In genomic region chr1:130299641-130300040, GRCm38 (mm10) we compare ENCODE assay signal across 9 mouse cellular contexts.
DNase-seq lines count a peak whose midpoint lies in the region; ATAC-seq lines count a peak whose summit lies in the region.
"Had no signal": no experiment of that assay in that cellular context is flagged by ENCODE, and none has a peak within 500 bp of the region (broad histone marks: within the 10 kb centered on the region; RNA-seq: fewer than 3 reads in every experiment).

No protein-coding gene starts in this region.

- 10% methylated on average over 4 of the region's 4 CpGs for WGBS in liver, embryonic 11.5 days
- WGBS in forebrain, embryonic 16.5 days, result 15% methylated on average over 4 of the region's 4 CpGs
- 10% methylated on average over 4 of the region's 4 CpGs for WGBS in liver, embryonic 12.5 days (ENCODE audit: insufficient replicate concordance)
- 19% methylated on average over 4 of the region's 4 CpGs for WGBS in stomach, embryonic 14.5 days

- no peaks in the 10 kb centered on the region for H3K9me3 ChIP-seq in liver, embryonic 11.5 days (ENCODE audit: control insufficient read depth, low read length)
- H3K9me3 ChIP-seq in forebrain, embryonic 16.5 days (ENCODE audit: control insufficient read depth, low read length), result no peaks in the 10 kb centered on the region
- no peaks in the 10 kb centered on the region for H3K9me3 ChIP-seq in liver, embryonic 12.5 days (replicated peaks)
- H3K9me3 ChIP-seq in stomach, embryonic 14.5 days (ENCODE audit: control insufficient read depth, low read depth, low read length), result no peaks in the 10 kb centered on the region

- H3K4me2 ChIP-seq in liver, embryonic 11.5 days, result peak overlapping the region; percentile 62
- peak overlapping the region; percentile 45 for H3K4me2 ChIP-seq in forebrain, embryonic 16.5 days (ENCODE audit: low read length)
- peak overlapping the region; percentile 65 for H3K4me2 ChIP-seq in liver, embryonic 12.5 days
- H3K4me2 ChIP-seq in stomach, embryonic 14.5 days (replicated peaks; ENCODE audit: low read depth, low read length), result peak overlapping the region; percentile 15

- peak overlapping the region; percentile 13 for H3K4me3 ChIP-seq in liver, embryonic 11.5 days (ENCODE audit: low read depth, low read length)
- H3K4me3 ChIP-seq in forebrain, embryonic 16.5 days (replicated peaks; ENCODE audit: low read length), result no peak overlapping the region
- peak overlapping the region; percentile 25 for H3K4me3 ChIP-seq in liver, embryonic 12.5 days
- H3K4me3 ChIP-seq in stomach, embryonic 14.5 days (ENCODE audit: low read depth, low read length), result no peak overlapping the region; the same call in 1 of the 2 replicates

- H3K36me3 ChIP-seq in liver, embryonic 11.5 days (ENCODE audit: control insufficient read depth, insufficient read depth, low read length), result no peaks in the 10 kb centered on the region
- H3K36me3 ChIP-seq in forebrain, embryonic 16.5 days (ENCODE audit: control insufficient read depth, insufficient read depth), result no peaks in the 10 kb centered on the region
- H3K36me3 ChIP-seq in liver, embryonic 12.5 days, result no peaks in the 10 kb centered on the region
- no peaks in the 10 kb centered on the region for H3K36me3 ChIP-seq in stomach, embryonic 14.5 days (ENCODE audit: control insufficient read depth, insufficient read depth, low read length)

- ATAC-seq in liver, embryonic 11.5 days (replicated peaks; ENCODE audit: low FRiP score), result no peak; the same call in 1 of the 2 replicates
- no peak for ATAC-seq in forebrain, embryonic 16.5 days
- ATAC-seq in liver, embryonic 12.5 days, result no peak
- ATAC-seq in stomach, embryonic 14.5 days (ENCODE audit: insufficient number of reproducible peaks, insufficient read depth, low FRiP score, low read depth), result no peak

- H3K9ac ChIP-seq in liver, embryonic 11.5 days (ENCODE audit: low read depth, low read length), result peak overlapping the region; percentile 31; the same call in 1 of the 2 replicates
- 0 out of 2 replicates have a peak overlapping the region, but pooled peaks have one; percentile 36 for H3K9ac ChIP-seq in forebrain, embryonic 16.5 days (replicated peaks; ENCODE audit: low read depth, low read length)
- no peak overlapping the region for H3K9ac ChIP-seq in liver, embryonic 12.5 days
- H3K9ac ChIP-seq in stomach, embryonic 14.5 days (replicated peaks; ENCODE audit: low read depth, low read length), result no peak overlapping the region

- H3K27me3 ChIP-seq in liver, embryonic 11.5 days (replicated peaks; ENCODE audit: control insufficient read depth, insufficient read depth, low read length), result no peaks in the 10 kb centered on the region
- no peaks in the 10 kb centered on the region for H3K27me3 ChIP-seq in forebrain, embryonic 16.5 days (replicated peaks; ENCODE audit: control insufficient read depth, insufficient read depth, low read length)
- no peaks in the 10 kb centered on the region for H3K27me3 ChIP-seq in liver, embryonic 12.5 days (replicated peaks)
- no peaks in the 10 kb centered on the region for H3K27me3 ChIP-seq in stomach, embryonic 14.5 days (ENCODE audit: control insufficient read depth, insufficient read depth, low read length)

- H3K4me1 ChIP-seq in liver, embryonic 11.5 days (replicated peaks; ENCODE audit: control insufficient read depth, insufficient read depth, low read length), result peaks cover 16% of the 10 kb centered on the region
- H3K4me1 ChIP-seq in forebrain, embryonic 16.5 days (replicated peaks; ENCODE audit: control insufficient read depth, insufficient read depth, low read length), result peaks cover 16% of the 10 kb centered on the region
- peaks cover 36% of the 10 kb centered on the region for H3K4me1 ChIP-seq in liver, embryonic 12.5 days
- H3K4me1 ChIP-seq in stomach, embryonic 14.5 days (ENCODE audit: control insufficient read depth, insufficient read depth, low read length), result no peaks in the 10 kb centered on the region; the same call in 1 of the 2 replicates

- DNase-seq in liver, embryonic 11.5 days (ENCODE audit: low spot score), result no peak
- DNase-seq in liver, result no peak
- DNase-seq in layer of hippocampus, postnatal 36 days, result no peak
- no peak for DNase-seq in layer of hippocampus, postnatal 14 days (ENCODE audit: low spot score in 2 of 2)
- no peak for DNase-seq in left cerebral cortex, adult 11 months (ENCODE audit: low spot score)
- DNase-seq: thymus, postnatal 4 days had no signal

- H3K27ac ChIP-seq in liver, embryonic 11.5 days (ENCODE audit: low read depth, low read length), result peak overlapping the region; percentile 64
- H3K27ac ChIP-seq in forebrain, embryonic 16.5 days (ENCODE audit: low read length), result no peak overlapping the region
- H3K27ac ChIP-seq in liver, embryonic 12.5 days, result peak overlapping the region; percentile 67
- H3K27ac ChIP-seq in stomach, embryonic 14.5 days (ENCODE audit: low read length), result no peak overlapping the region

Comparison
In these comparisons a context has a peak if more than half of its experiments do, and no peak if none do; other contexts are left out.
1. H3K9ac ChIP-seq: peak in liver, embryonic 11.5 days (single experiment) and forebrain, embryonic 16.5 days (single experiment); none in liver, embryonic 12.5 days (single experiment) and stomach, embryonic 14.5 days (single experiment).
2. H3K27ac ChIP-seq: peak in liver, embryonic 11.5 days (single experiment) and liver, embryonic 12.5 days (single experiment); none in forebrain, embryonic 16.5 days (single experiment) and stomach, embryonic 14.5 days (single experiment).
3. H3K4me2 ChIP-seq: peak in every context shown above with its lines; median percentile 65 in liver, embryonic 12.5 days; 62 in liver, embryonic 11.5 days; 45 in forebrain, embryonic 16.5 days; 15 in stomach, embryonic 14.5 days.
4. H3K4me3 ChIP-seq: peak in liver, embryonic 11.5 days (single experiment) and liver, embryonic 12.5 days (single experiment); none in forebrain, embryonic 16.5 days (single experiment) and stomach, embryonic 14.5 days (single experiment).